Mouse (Mus musculus): ENCODE results near the gene Trabd2b. TPM values are rescaled to one million over a fixed set of nuclear protein-coding genes. Genes with fewer than 3 reads are reported as not detected.

The Trabd2b gene
- polyA plus RNA-seq, 1 experiment = 1.5 TPM

DNA sequence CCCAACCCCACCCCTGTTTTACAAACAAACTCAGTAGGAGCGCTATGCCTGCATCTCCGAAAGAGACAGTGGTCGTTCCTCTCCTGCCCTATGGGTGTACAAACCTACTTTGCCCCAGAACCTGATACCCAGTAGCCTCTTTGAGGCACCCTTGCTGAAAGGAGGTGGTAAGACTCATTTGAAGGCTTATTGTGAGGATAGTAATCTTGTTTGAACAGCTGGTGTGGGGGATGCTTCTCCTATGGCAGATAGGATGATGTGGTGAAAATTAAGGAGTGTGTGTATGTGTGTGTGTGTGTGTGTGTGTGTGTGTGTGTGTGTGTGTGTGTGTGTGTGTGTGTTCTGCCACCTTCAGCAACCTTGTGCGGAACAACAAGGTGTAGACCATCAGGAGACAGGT, 202.8 kb downstream of the Trabd2b start:
- no peak for TF ChIP-seq POLR2A (IDR thresholded peaks at IDR 0.05; ENCODE audit: borderline replicate concordance, extremely low read depth, insufficient read depth, insufficient read length, poor library complexity, severe bottlenecking)
- TF ChIP-seq CTCF (IDR thresholded peaks at IDR 0.05; ENCODE audit: borderline replicate concordance, extremely low read depth, insufficient read depth, insufficient read length) = no peak
- no peak for DNase-seq (ENCODE audit: low read depth)

DNA sequence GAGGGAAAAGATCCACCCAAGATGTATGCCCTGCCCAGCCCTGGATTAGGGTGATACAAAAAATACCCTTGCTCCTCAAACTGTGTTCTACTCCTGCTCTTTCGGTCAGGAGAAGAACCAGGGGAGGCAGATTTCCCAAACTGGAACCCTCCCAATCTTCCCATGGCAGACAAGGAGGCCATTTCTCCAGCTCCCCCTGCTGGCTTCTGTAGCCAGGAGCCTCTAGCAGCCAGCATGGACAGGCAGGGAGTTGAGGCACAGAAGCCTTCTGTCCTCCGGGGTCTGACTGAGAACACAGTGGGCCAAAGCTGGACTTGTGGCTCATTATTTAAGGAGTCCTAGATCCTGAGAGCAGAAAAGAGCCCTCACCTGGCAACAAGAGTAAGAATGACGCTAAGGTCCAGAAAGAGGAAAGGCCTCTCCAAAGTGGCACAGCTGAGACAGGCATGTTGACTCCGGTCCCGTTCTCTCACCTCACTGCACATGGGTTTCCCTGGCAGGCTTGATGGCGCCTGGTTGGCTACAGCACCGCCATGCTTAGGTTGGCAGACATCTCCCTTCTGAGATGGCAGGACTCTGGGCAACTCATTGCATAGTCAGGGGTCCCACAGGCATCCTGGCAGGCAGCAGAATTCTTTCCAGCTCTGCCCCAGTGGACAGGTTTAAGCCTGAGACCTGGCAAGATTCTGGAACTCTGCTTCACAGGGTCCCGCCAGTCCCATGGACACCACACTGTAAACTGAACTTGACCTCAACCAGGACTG, 204.8 kb downstream of the Trabd2b start:
- DNase-seq (ENCODE audit: low read depth) = peak; percentile 33
- TF ChIP-seq POLR2A (IDR thresholded peaks at IDR 0.05; ENCODE audit: borderline replicate concordance, extremely low read depth, insufficient read depth, insufficient read length, poor library complexity, severe bottlenecking) (no peak), CTCF (IDR thresholded peaks at IDR 0.05; ENCODE audit: borderline replicate concordance, extremely low read depth, insufficient read depth, insufficient read length) (peak; percentile 37; the same call in 1 of the 2 replicates)

DNA sequence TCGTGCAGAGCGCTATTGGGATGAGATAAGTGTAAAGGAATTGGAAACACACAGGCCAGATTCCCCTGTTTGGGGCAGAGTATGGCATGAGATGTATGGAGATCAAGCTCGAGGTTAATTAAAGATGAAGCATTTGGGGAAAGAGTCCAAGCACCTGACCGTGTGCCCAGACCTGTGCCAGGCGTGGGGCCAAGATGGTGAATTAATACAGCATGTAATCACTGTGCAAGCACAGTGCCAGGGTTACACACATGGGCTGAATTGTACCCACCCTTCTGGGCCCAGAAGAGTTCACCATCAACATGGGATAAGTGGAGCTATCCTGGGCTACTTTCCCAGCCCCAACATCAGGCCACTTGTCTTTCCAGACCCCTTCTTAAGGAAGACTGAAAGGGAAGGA, 205.5 kb downstream of the Trabd2b start:
- TF ChIP-seq CTCF (IDR thresholded peaks at IDR 0.05; ENCODE audit: borderline replicate concordance, extremely low read depth, insufficient read depth, insufficient read length) = no peak
- TF ChIP-seq POLR2A (IDR thresholded peaks at IDR 0.05; ENCODE audit: borderline replicate concordance, extremely low read depth, insufficient read depth, insufficient read length, poor library complexity, severe bottlenecking) = no peak
- peak; percentile 29 for DNase-seq (ENCODE audit: low read depth)

DNA sequence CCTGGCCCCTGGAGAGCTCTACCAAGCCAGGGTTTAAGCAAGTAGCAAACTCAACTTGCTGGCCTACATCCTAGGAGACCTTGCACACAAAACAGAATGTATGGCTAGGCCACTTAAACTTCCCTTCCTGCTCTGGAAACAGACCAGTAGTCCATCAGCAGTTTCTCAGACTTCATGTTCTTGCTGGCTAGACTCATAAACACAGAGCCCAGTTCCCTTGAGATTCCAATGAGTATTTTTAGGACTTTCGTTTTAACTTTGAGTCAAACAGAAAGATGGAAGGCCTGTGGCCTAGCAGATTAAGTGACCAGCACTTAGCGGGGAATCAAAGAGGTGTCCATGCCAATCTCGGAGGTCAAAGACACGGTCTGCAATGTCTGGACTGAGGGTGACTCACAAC, 206.3 kb downstream of the Trabd2b start:
- DNase-seq (ENCODE audit: low read depth) = no peak
- no peak for TF ChIP-seq POLR2A (IDR thresholded peaks at IDR 0.05; ENCODE audit: borderline replicate concordance, extremely low read depth, insufficient read depth, insufficient read length, poor library complexity, severe bottlenecking)

DNA sequence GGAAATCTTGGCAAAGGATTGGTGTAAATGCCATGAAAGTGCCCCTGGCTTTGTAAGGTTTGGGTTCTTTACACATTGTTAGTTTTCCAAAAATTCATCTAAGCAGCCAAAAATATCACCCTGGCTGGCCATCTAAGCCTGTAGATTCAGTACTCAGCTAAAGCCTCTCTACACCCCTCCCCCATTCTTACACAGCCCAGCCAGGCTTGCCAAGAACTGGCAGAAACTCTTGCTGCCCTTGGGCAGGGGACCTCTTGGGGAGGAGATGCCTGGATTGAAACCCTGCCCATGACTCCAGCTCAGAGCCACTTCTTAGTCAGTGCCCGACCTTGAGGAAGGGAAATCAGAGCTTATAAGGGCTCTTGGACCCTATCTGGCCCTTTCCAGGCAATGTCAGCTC, 207.6 kb downstream of the Trabd2b start:
- no peak for DNase-seq (ENCODE audit: low read depth)
- no peak for TF ChIP-seq POLR2A (IDR thresholded peaks at IDR 0.05; ENCODE audit: borderline replicate concordance, extremely low read depth, insufficient read depth, insufficient read length, poor library complexity, severe bottlenecking)
- TF ChIP-seq CTCF (IDR thresholded peaks at IDR 0.05; ENCODE audit: borderline replicate concordance, extremely low read depth, insufficient read depth, insufficient read length) = no peak

DNA sequence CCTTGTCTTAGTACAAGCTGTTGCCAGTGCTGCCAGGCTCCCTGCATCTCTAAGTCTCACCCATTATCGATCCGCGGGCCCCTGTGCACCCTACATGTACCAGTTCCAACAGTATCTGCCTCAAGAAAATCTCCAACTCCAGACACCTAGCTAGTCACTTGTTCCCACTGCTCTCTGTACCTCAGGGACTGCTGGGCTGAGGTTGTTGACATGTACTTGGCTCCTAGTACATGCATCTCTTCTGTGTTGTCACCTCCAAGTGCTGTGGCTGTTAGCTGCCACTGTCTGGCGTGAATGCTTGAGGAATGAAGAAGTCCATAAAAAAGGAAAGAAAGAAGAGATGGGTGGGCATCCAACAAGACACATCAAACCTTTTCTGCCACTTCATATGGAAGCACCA, 209.2 kb downstream of the Trabd2b start:
- no peak for TF ChIP-seq POLR2A (IDR thresholded peaks at IDR 0.05; ENCODE audit: borderline replicate concordance, extremely low read depth, insufficient read depth, insufficient read length, poor library complexity, severe bottlenecking)
- no peak for TF ChIP-seq CTCF (IDR thresholded peaks at IDR 0.05; ENCODE audit: borderline replicate concordance, extremely low read depth, insufficient read depth, insufficient read length)
- no peak for DNase-seq (ENCODE audit: low read depth)

DNA sequence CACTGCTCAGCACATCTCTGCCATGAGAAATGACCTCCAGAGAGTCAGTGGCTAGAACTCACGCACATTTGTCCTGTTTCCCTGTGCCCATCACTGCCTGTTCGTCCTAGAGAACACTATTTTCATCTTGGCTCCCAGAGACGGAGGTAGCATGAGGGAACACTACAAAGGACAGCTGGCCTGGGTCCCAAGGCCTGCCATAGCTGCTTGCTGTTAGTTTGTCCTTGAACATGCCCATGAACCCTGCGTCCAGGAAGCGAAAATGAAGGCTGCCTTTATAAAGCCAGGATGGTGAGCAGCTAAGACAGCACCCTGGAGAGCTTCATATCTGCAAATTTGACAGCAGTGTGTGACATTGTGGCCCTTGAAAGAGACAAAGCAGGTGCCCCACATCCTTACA, 216.4 kb downstream of the Trabd2b start:
- no peak for DNase-seq (ENCODE audit: low read depth)
- TF ChIP-seq CTCF (IDR thresholded peaks at IDR 0.05; ENCODE audit: borderline replicate concordance, extremely low read depth, insufficient read depth, insufficient read length) (no peak), POLR2A (IDR thresholded peaks at IDR 0.05; ENCODE audit: borderline replicate concordance, extremely low read depth, insufficient read depth, insufficient read length, poor library complexity, severe bottlenecking) (no peak)

DNA sequence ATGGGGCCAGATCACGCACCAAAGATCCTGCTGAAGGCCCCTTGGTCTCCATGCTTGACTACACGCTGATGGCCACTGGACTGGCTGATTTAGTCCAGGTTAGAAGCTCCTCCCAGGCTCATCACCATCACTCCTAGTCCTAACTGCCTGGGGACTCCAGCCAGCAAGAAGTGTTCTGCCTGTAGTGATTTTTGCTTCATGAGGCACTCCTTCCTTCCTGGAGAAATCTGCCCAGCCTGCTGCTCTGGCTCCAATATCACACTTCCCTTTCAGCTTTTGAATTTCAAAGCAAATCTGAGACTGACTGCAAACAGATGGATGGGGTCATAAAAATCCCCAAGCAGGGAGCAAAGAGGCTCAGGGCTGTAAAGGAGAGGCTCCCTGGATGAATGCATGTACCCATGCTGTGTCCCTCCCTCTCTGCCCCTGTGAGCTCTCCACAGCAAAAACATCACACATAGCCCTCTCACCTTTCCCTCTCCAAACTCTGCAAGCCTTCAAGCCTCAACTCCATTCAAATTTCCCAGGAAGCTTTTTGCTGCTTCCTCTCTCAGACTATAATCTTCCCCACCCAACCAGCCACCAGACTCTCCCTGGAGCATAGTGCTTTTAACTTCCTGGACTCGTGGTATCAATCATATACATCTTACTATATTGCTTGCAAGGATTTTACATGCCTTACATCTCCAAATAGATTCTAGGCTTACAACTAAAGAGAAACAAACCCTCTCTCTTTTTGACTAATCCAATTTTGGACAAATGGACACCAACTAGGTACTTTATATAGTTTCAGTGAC, 217.8 kb downstream of the Trabd2b start:
- DNase-seq (ENCODE audit: low read depth) = no peak
- no peak for TF ChIP-seq POLR2A (IDR thresholded peaks at IDR 0.05; ENCODE audit: borderline replicate concordance, extremely low read depth, insufficient read depth, insufficient read length, poor library complexity, severe bottlenecking)
- TF ChIP-seq CTCF (IDR thresholded peaks at IDR 0.05; ENCODE audit: borderline replicate concordance, extremely low read depth, insufficient read depth, insufficient read length) = no peak

DNA sequence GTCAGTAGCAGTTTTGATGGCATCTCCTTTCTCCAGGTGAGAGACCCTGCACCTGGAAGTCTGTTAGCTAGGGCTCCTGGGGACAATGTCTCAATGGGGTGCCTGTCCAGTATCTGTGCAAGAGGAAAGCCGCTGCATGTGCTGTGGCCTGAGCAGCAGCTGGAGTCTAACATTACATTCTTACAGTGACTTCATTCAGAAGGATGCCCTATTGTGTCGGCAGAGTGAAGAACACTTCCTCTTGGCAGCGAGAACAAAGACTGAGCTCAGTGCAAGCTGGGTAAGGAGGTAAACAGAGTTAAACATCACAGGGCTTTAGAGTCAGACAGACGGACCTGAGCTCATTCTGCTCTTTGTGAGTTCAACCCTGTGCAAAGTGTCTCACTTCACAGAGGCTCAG, 218.8 kb downstream of the Trabd2b start:
- DNase-seq (ENCODE audit: low read depth) = peak; percentile 68

DNA sequence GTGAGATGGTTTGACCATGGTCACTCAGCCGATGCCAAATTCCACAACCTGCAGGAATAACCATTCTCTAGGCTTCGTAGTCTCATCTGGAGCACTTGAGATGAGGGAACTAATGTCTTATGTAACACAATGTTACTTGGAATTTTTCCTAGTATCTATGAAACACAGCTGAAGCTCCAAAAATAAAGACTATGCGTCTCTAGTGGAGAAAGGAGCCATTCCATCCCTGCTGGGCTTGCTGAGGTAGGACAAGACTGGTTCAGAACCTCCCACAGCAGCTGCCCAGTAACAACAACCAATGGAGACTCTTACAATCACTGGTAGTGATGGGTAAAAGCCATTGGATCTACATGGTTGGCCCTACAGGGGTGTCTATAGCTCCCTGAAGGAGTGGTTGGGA, 219.4 kb downstream of the Trabd2b start:
- no peak for TF ChIP-seq POLR2A (IDR thresholded peaks at IDR 0.05; ENCODE audit: borderline replicate concordance, extremely low read depth, insufficient read depth, insufficient read length, poor library complexity, severe bottlenecking)
- DNase-seq (ENCODE audit: low read depth) = no peak

More for the DNA sequence above, 218.8 kb downstream of the Trabd2b start:
- TF ChIP-seq CTCF (IDR thresholded peaks at IDR 0.05; ENCODE audit: borderline replicate concordance, extremely low read depth, insufficient read depth, insufficient read length) (no peak), POLR2A (IDR thresholded peaks at IDR 0.05; ENCODE audit: borderline replicate concordance, extremely low read depth, insufficient read depth, insufficient read length, poor library complexity, severe bottlenecking) (no peak)

DNA sequence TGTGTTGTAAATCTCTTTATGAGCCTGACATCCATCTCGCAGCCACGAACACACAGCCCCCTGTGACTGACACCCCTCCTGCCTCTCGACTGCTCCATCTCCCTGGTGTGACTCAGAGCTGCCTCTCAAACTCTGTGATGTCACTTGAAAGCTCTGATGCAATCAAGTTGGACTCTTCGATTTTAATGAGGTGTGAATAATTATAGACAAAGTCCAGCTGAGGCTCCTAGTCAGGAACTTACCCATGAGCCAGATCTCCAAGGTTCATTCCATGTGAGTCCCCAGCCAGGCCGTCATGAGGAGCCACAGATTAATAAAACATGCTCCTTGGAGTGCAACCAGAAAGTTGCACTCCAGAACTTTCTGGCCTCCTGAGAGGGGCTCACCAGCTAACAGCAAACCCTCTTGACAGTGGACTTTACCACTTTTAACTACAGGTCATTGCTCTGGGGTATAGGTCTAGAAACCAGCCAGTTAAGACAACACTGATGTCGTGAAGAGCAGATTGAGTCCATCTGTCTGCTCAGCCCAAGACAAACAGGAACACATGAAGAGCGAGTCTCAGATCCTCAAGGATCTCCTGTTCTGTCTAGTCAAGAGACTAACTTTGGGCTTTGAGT, 221.3 kb downstream of the Trabd2b start:
- no peak for DNase-seq (ENCODE audit: low read depth)
- TF ChIP-seq CTCF (IDR thresholded peaks at IDR 0.05; ENCODE audit: borderline replicate concordance, extremely low read depth, insufficient read depth, insufficient read length) (no peak), POLR2A (IDR thresholded peaks at IDR 0.05; ENCODE audit: borderline replicate concordance, extremely low read depth, insufficient read depth, insufficient read length, poor library complexity, severe bottlenecking) (no peak)
